Mouse (Mus musculus) liver, postnatal 0 days (tissue): ENCODE data around the gene Nudt21. TPM values are rescaled to one million over a fixed set of nuclear protein-coding genes. Genes with fewer than 3 reads are reported as not detected.

Source experiments
- ATAC-seq: fragments of 200-750 bp; cut with Nextera tagmentation; 2 replicates; pipeline ENCODE4 v1.8.0; 2017; ENCODE audit warnings: mild to moderate bottlenecking, moderate library complexity
- DNase-seq: peaks from one replicate; pipeline ENCODE4 v3.0.0-alpha.2; 2016
- H3K27ac ChIP-seq: fragments of 300-500 bp; sonication (generic); 2 replicates; pipeline ENCODE4 v1.5.1; 2014; ENCODE audit warnings: antibody characterized with exemption, moderate library complexity, mild to moderate bottlenecking, low read depth
- H3K27me3 ChIP-seq: fragments of 300-500 bp; sonication (generic); 2 replicates; pipeline ENCODE4 v1.6.1; 2014; ENCODE audit warnings: low read length, control low read depth, mixed read lengths; ENCODE audit not compliant: insufficient read depth
- H3K36me3 ChIP-seq: fragments of 300-500 bp; sonication (generic); replicated peaks from 2 replicates; pipeline ENCODE4 v1.6.1; 2014; ENCODE audit warnings: mild to moderate bottlenecking, control low read depth, low read length, moderate library complexity, mixed read lengths; ENCODE audit not compliant: insufficient read depth
- H3K4me1 ChIP-seq: fragments of 300-500 bp; sonication (generic); 2 replicates; pipeline ENCODE4 v1.6.1; 2014; ENCODE audit warnings: antibody characterized with exemption, mild to moderate bottlenecking, control low read depth; ENCODE audit not compliant: insufficient read depth
- H3K4me2 ChIP-seq: fragments of 300-500 bp; sonication (generic); 2 replicates; pipeline ENCODE4 v1.6.1; 2014; ENCODE audit warnings: low read depth, mild to moderate bottlenecking, low read length, moderate library complexity, mixed read lengths
- H3K4me3 ChIP-seq: fragments of 300-500 bp; sonication (generic); 2 replicates; pipeline ENCODE4 v1.5.1; 2014; ENCODE audit warnings: low read depth, low read length
- H3K9ac ChIP-seq: fragments of 300-500 bp; sonication (generic); replicated peaks from 2 replicates; pipeline ENCODE4 v1.6.1; 2014; ENCODE audit warnings: mild to moderate bottlenecking, moderate library complexity
- H3K9me3 ChIP-seq: fragments of 300-500 bp; sonication (generic); 2 replicates; pipeline ENCODE4 v1.6.1; 2016; ENCODE audit warnings: mild to moderate bottlenecking, control low read depth, low read length, mixed read lengths
- CTCF ChIP-seq: sonication (generic); IDR thresholded peaks from 2 replicates; pipeline ENCODE4 v1.5.1; 2016; ENCODE audit warnings: antibody characterized with exemption, low read depth
- EP300 ChIP-seq: IDR thresholded peaks from 2 replicates; pipeline ENCODE4 v1.6.1; 2016; ENCODE audit warnings: antibody characterized with exemption, low read depth, mild to moderate bottlenecking
- WGBS: fragments of 180-500 bp; shearing (Covaris S2); extraction: QIAGEN DNeasy Blood & Tissue Kit; methylation state at CpG from one replicate; pipeline ENCODE4 v1.1.7; 2014; ENCODE audit not compliant: insufficient replicate concordance; 5-methylcytosine and 5-hydroxymethylcytosine counted together
- polyA plus RNA-seq: library from polyadenylated mRNA; unstranded; fragments of >200 nt; fragmentation: Nextera tagmentation; extraction: Ambion mirVana; gene quantifications from 2 replicates; pipeline ENCODE4 v1.2.1, GENCODE M21; 2015

The Nudt21 gene
- polyA plus RNA-seq, 1 experiment from 2014 or later = 52.6 TPM

DNA sequence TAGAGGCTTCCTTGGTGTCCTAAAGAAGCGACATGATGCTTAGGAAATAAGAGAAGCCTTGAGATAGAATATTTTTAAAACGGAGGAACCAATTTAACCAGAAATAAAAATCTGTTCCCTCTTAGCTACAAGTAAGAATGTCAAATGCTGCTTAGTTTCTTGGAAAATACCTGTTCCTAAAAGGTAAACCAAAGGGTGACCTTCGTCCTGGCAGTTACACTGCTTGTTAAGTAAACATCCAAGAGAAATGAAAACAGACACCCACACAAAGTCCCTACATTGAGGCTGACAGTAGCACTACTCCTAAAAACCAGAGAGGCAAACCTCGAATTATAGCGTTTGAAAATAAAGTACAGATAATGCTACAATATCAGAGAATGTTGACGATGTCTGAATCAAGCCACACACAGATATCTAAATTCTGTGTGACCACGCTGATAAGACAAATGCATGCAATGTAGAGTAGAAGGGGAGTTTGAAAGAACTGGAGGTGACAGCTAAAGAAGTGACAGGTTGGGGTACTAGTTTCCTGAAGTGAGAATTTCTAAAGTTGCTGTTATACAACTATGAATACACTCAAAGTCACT, 23.7 kb downstream of the Nudt21 start:
- H3K9ac ChIP-seq = peak overlapping the region; percentile 99
- TF ChIP-seq CTCF = no peak
- peak; percentile 62 for TF ChIP-seq EP300
- no peaks in the 10 kb centered on the region for H3K36me3 ChIP-seq
- H3K4me1 ChIP-seq = peaks cover 42% of the 10 kb centered on the region
- DNase-seq = no peak
- peak overlapping the region; percentile 100 for H3K4me2 ChIP-seq
- peak; percentile 43 for ATAC-seq
- H3K9me3 ChIP-seq = no peaks in the 10 kb centered on the region
- H3K4me3 ChIP-seq = peak overlapping the region; percentile 95
- peak overlapping the region; percentile 99 for H3K27ac ChIP-seq
- no peaks in the 10 kb centered on the region for H3K27me3 ChIP-seq
- 19% methylated on average over 7 of the region's 7 CpGs for WGBS

- ATAC-seq = peak; percentile 93
- Histone ChIP-seq H3K27me3 (no peaks in the 10 kb centered on the region), H3K4me1 (peaks cover 46% of the 10 kb centered on the region), H3K27ac (peak within 1 kb of the TSS; percentile 99), H3K9me3 (no peaks in the 10 kb centered on the region), H3K9ac (peak within 1 kb of the TSS; percentile 99), H3K4me2 (peak within 1 kb of the TSS; percentile 100), H3K36me3 (no peaks in the 10 kb centered on the region), H3K4me3 (peak within 1 kb of the TSS; percentile 95)
- peak; percentile 85 for DNase-seq
- under 1% methylated on average over 91 of the region's 130 CpGs for WGBS
- TF ChIP-seq EP300 = no peak
- TF ChIP-seq CTCF = peak; percentile 19; the same call in 1 of the 2 replicates
Measured at GRCm38 (mm10) chr8:94012013-94012951, 24.5 kb downstream of the Nudt21 start, which contains the start of gene Amfr. TSS of gene Amfr (minus strand) at chr8:94012842.

DNA sequence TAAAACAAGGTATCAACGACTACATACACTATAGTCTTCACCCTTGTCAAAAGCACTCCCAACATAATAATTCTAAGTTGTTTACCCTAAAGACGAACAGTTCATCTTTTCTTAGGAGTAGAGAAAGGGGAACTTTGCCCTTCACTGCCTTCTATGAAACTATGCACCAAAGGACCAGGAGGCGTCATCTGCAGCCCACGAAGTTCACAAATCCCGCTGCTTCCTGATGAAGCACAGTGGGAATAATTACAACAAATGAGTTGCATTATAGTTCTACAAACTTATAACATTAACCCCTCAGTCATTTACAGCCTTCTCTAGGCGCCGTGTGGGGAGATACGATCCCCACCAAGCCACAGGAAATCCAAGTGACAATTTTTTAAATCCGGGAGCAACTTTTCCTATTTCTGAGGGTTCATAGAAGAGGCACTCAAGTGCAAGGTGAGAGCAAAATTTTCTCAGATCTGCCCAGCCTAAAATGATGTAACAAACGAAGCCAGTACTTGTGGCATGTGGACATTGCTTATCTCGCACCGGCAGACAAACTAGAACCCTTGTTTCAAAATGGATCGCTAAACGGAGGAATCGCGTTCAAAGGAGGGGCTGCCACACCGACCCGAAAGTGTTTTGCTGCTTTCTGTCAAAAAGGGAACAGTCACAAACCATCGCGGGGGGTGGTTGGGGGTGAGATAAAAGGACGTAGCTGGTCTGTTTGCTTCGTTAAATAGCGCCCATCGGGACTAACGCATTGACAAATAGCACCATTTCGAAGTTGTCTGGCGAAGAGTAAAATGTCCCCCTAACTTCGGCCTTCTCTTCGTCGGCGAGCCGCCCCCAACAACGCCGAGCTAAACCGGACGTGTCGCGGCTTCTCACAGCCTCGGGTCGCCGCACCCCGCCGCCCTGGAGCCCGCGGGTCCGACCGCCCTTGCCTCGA, 25.5 kb downstream of the Nudt21 start:
- peak overlapping the region; percentile 99 for H3K27ac ChIP-seq
- 1% methylated on average over 48 of the region's 48 CpGs for WGBS
- no peaks in the 10 kb centered on the region for H3K36me3 ChIP-seq
- H3K4me2 ChIP-seq = peak overlapping the region; percentile 100
- peak overlapping the region; percentile 99 for H3K9ac ChIP-seq
- ATAC-seq (no peak), DNase-seq (peak; percentile 55)
- peak overlapping the region; percentile 95 for H3K4me3 ChIP-seq
- no peaks in the 10 kb centered on the region for H3K9me3 ChIP-seq
- H3K4me1 ChIP-seq = peaks cover 46% of the 10 kb centered on the region
- TF ChIP-seq CTCF (0 out of 2 replicates have a peak, but pooled peaks have one; percentile 7), EP300 (peak; percentile 57)
- no peaks in the 10 kb centered on the region for H3K27me3 ChIP-seq

DNA sequence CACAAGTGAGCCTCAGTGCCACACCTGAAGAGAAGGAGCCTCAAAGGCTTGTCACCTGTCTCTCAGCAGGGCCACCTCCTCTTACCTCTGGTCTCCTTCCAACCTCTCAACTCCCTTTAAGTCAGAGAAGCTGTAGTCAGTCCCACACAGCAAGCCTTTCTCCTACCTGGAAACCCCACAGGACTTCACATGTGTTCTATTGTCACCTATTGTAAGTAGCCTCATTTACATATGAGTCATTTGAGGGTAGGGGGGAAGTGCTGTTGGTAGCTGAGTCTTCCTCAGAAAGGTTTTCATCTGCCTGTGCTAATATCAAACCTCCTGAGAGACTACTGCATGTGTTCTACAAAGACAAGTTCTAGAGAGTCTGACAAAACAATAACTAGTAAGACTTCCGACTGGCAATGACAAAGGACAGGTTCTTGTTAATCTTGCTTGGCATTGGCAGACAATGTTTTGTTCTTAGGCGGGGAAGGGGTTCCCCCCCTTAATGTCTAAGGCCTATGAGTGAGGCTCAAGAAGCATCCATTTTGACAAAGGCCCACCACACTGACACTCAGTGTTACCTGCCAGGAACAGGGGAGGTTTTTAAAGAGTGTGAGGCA, 26.6 kb downstream of the Nudt21 start:
- DNase-seq (no peak), ATAC-seq (no peak)
- no peak for TF ChIP-seq EP300

DNA sequence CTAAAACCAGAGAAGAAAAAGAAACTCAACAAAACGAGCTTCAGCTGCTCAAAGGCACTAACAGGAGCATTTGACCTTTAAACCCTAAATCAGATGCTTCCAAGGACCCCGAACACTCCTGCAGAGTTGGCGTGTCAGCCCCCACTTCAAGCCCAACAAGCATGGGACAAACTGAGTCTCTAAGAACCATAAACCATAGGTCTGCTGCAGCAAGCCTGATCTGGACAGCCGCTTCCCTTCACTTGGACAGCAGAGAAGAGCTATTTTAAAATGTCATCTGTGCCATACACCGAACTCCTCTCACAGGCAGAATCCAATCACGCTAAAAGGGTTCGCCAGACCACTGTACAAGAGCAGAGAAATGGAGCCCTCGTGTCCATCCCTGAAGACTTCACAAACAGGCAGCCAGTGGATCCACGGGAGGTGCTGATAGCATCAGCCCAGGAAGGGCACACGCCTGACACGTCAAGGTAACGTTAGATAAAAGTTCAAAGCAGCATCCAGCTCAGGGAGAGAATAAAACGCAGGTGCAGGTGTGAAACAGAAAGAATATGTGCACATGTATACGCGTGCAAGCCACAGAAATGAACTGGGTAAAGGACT, 27.5 kb downstream of the Nudt21 start:
- WGBS = 49% methylated on average over 15 of the region's 15 CpGs
- Histone ChIP-seq H3K27ac (0 out of 2 replicates have a peak overlapping the region, but pooled peaks have one; percentile 45), H3K4me3 (no peak overlapping the region), H3K9me3 (no peaks in the 10 kb centered on the region), H3K4me2 (peak overlapping the region; percentile 100), H3K36me3 (peaks cover 11% of the 10 kb centered on the region), H3K9ac (peak overlapping the region; percentile 57; the same call in 1 of the 2 replicates), H3K27me3 (no peaks in the 10 kb centered on the region), H3K4me1 (peaks cover 40% of the 10 kb centered on the region)
- ATAC-seq (no peak), DNase-seq (no peak)
- no peak for TF ChIP-seq EP300
- TF ChIP-seq CTCF = no peak

More for the DNA sequence above, 26.6 kb downstream of the Nudt21 start:
- WGBS = 57% methylated on average over 2 of the region's 2 CpGs
- H3K4me2 ChIP-seq = peak overlapping the region; percentile 100
- H3K4me1 ChIP-seq = peaks cover 46% of the 10 kb centered on the region
- peak overlapping the region; percentile 57 for H3K9ac ChIP-seq
- H3K4me3 ChIP-seq = peak overlapping the region; percentile 95
- H3K9me3 ChIP-seq = no peaks in the 10 kb centered on the region
- peaks cover 2% of the 10 kb centered on the region; the same call in 1 of the 2 replicates for H3K36me3 ChIP-seq
- H3K27me3 ChIP-seq = no peaks in the 10 kb centered on the region
- H3K27ac ChIP-seq = peak overlapping the region; percentile 99
